Mouse (Mus musculus): ENCODE measurements around the gene Foxn3. TPM values are rescaled to one million over a fixed set of nuclear protein-coding genes. Genes with fewer than 3 reads are reported as not detected.
A peak's percentile ranks its signal among the peaks of the same experiment; 100 is the strongest.

Foxn3 gene
- polyA plus RNA-seq, 3 experiments from 2014 or later: 65.0 to 119 (median 97.5) TPM

GRCm38 (mm10) chr12:99321633-99322431, 241.6 kb downstream of the Foxn3 start:
- peak; percentile 69 for ATAC-seq

GRCm38 (mm10) chr12:99320966-99321496, 242.4 kb downstream of the Foxn3 start:
- ATAC-seq: no peak

GRCm38 (mm10) chr12:99319896-99320295, 243.5 kb downstream of the Foxn3 start:
- ATAC-seq: no peak

GRCm38 (mm10) chr12:99319171-99319570, 244.2 kb downstream of the Foxn3 start:
- no peak for ATAC-seq

- ATAC-seq: no peak
These were observed 247.5 kb downstream of the Foxn3 start for GRCm38 (mm10) chr12:99315931-99316330.

GRCm38 (mm10) chr12:99314817-99315216, 248.6 kb downstream of the Foxn3 start:
- ATAC-seq: no peak

GRCm38 (mm10) chr12:99311303-99311702, 252.1 kb downstream of the Foxn3 start:
- ATAC-seq: no peak

GRCm38 (mm10) chr12:99309937-99310336, 253.4 kb downstream of the Foxn3 start:
- no peak for ATAC-seq

GRCm38 (mm10) chr12:99308541-99309089, 254.8 kb downstream of the Foxn3 start:
- no peak for ATAC-seq

GRCm38 (mm10) chr12:99306536-99307204, 256.7 kb downstream of the Foxn3 start:
- ATAC-seq: no peak

GRCm38 (mm10) chr12:99305784-99306535, 257.4 kb downstream of the Foxn3 start:
- no peak for ATAC-seq

GRCm38 (mm10) chr12:99305324-99305723, 258.1 kb downstream of the Foxn3 start:
- ATAC-seq: no peak

- no peak for ATAC-seq
These were observed 259.3 kb downstream of the Foxn3 start for GRCm38 (mm10) chr12:99304056-99304455.

GRCm38 (mm10) chr12:99303581-99303980, 259.8 kb downstream of the Foxn3 start:
- no peak for ATAC-seq

- no peak for ATAC-seq
These were observed 263.5 kb downstream of the Foxn3 start for GRCm38 (mm10) chr12:99299900-99300299.

- no peak for ATAC-seq
These were observed 264.4 kb downstream of the Foxn3 start for GRCm38 (mm10) chr12:99298851-99299600.

GRCm38 (mm10) chr12:99298242-99298641, 265.1 kb downstream of the Foxn3 start:
- ATAC-seq: no peak

GRCm38 (mm10) chr12:99297792-99298191, 265.6 kb downstream of the Foxn3 start:
- no peak for ATAC-seq

GRCm38 (mm10) chr12:99293532-99293931, 269.9 kb downstream of the Foxn3 start:
- ATAC-seq: no peak

- ATAC-seq: no peak
These were observed 271.2 kb downstream of the Foxn3 start for GRCm38 (mm10) chr12:99292152-99292551.

GRCm38 (mm10) chr12:99287081-99287480, 276.3 kb downstream of the Foxn3 start:
- ATAC-seq: no peak

- ATAC-seq: no peak
These were observed 276.7 kb downstream of the Foxn3 start for GRCm38 (mm10) chr12:99286662-99287061.

Measured in inflammation-experienced regulatory T-cells, adult 6 months (primary cell).